Mouse (Mus musculus): ENCODE measurements around the gene Asic3. TPM values are rescaled to one million over a fixed set of nuclear protein-coding genes. Genes with fewer than 3 reads are reported as not detected.
"Not testable (repeated sequence)": the region's sequence is repeated elsewhere in the genome, so short reads cannot be mapped to it uniquely, and the experiment has no call there.

The Asic3 gene
- total RNA-seq, 2 experiments from 2014 or later, result 0.33 TPM; not detected in 1

GRCm38 (mm10) chr5:24387264-24388241 is 25.6 kb upstream of the Asic3 start:
- peak; percentile 52 to 59 for DNase-seq (ENCODE audit: low spot score in 2 of 2)

DNA sequence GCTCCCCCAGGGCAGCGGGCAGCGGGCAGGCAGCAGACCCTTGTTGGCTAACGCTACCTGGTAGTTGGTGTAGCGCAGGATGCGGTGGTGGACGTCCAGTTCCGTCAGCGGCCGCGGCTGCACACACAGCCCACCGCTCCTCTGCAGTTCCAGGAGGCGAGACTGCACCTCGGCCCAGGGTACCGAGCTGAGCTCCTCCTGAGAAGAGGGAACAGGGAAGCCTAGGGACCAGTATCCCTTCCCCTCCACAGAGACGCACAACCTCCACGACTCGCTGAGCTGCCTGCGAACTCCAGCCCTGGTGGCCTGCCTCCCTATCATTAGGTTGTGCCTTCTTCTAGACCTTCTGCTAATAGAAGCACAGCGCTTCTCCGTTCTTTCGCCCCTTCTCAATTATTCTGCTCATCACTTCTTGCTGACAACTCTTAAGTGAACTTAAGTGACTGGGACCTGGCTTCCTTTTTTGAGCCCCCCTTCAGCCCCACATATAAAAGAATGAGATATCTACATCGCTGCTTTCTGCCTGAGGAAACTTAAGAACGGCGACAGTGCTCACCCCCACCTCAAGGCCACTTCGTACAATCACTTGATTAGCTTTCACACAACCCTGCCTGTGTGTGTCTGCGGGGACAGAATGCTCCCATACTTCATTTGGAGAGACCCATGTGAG is 24.8 kb upstream of the Asic3 start:
- no peak for DNase-seq (ENCODE audit: low spot score in 2 of 2)

- no peak for DNase-seq (ENCODE audit: low spot score in 2 of 2)
Measured at GRCm38 (mm10) chr5:24389011-24389657, 24.1 kb upstream of the Asic3 start.

DNA sequence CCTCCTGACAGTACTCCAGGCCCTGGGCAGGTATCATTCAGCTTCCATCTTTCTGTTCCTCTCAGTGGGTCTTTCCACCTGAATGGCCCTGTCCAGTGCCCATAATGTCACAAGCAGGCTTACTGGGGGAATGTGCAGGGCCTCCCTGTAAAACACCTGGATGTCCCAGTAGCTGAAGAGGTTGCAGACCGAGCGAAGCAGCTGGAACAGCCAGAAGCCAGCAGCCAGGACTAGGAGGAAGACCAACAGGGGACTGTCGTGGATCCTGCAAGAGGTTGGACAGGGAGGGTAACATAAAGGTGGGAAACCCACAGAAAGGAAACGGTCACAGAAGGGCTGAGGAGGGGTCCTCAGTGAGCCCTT is 23.6 kb upstream of the Asic3 start:
- no peak for DNase-seq (ENCODE audit: low spot score in 2 of 2)

- no peak for DNase-seq (ENCODE audit: low spot score in 2 of 2)
Measured at GRCm38 (mm10) chr5:24391864-24392263, 21.3 kb upstream of the Asic3 start, which contains the start of gene Atg9b. Gene Atg9b, minus strand, starts transcription at chr5:24392143.

DNA sequence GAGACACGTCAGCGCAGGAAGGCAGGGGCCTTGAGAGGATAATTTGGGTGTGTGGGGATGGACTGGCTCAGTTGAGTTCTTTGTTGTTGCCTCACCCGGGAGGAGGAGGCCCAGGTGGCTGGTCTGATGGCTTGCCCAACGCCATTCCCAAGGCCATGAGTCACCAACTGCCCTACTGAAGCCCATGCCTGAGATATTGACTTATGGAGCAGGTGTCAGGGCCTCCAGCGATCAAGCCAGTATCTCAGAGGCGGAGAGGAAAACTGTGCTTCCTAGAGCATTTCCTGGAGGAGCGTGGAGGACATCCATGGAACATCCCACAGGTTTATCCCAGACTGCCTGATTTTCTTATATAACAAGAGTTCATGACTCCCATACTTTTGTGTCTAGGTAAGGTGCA is 20.5 kb upstream of the Asic3 start:
- DNase-seq (ENCODE audit: low spot score in 2 of 2), result no peak

DNA sequence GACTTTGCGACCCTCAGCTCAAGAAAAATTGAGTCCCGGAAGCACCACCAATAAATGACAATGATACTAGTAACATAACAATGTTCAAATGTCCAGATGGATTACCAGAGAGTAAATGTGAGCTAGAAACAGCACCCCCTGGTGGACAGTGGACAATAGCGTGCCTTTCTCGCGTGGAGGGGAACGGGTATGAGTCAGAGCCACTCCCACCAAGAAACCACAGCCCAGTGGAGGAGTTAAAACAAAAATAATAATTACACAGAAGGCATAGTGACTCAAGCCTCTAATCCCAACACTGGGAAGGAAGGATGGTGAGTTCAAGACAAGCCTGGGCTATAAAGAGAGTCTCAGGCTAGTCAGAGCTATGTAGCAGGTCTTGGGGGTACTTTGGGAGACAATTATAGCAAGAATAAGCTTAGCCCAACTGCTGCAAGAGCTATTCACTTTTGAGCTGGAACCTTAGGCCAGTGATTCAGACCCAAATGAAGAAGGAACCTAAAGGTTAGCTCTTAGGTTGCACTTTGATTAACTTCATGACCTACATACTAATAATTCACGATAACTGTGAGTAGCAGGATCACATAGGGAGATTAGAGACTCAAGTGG is 19.7 kb upstream of the Asic3 start, which contains the start of gene Abcb8:
Abcb8 (plus strand) TSS at position 272 of the 606 bp plus-strand sequence.
- DNase-seq (ENCODE audit: low spot score in 2 of 2), result peak; percentile 82 to 83

DNA sequence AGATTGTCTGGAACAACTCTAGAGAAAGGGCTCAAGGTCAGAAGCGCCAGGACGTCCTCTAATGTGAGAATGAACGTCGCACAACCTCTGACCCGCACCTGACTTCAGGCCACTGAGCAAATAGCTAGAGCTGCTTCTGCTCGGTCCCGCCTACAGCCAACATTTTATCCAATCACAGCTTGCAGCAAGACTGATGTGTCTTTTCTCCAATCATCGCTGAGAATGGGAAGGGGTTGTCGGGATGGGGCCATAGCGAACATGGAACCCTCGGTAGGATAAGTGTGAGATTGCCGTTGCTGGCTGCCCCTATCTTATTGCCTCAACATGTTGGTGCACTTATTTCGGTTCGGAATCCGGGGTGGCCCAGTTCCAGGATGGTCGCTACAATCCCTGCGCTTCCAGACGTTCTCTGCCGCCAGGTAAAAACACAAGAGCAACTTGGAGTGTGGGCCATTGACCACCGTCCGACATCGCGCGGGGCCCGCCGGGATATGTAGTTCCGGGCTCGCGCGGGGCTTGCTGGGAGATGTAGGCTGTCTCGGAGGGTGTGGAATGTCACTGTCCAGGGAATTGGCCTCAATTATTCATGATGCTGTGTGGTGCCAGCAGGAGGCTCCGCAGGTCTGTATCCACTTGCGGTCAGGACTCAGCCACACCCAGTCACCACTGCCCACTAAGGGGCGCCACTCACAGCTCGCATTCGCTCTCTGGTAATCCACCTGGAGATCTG is 18.9 kb upstream of the Asic3 start:
- peak; percentile 86 to 91 for DNase-seq (ENCODE audit: low spot score in 2 of 2)

GRCm38 (mm10) chr5:24396254-24396653 is 16.9 kb upstream of the Asic3 start:
- DNase-seq (ENCODE audit: low spot score in 2 of 2), result not testable (repeated sequence)

GRCm38 (mm10) chr5:24399686-24400085 is 13.5 kb upstream of the Asic3 start:
- no peak for DNase-seq (ENCODE audit: low spot score in 2 of 2)

DNA sequence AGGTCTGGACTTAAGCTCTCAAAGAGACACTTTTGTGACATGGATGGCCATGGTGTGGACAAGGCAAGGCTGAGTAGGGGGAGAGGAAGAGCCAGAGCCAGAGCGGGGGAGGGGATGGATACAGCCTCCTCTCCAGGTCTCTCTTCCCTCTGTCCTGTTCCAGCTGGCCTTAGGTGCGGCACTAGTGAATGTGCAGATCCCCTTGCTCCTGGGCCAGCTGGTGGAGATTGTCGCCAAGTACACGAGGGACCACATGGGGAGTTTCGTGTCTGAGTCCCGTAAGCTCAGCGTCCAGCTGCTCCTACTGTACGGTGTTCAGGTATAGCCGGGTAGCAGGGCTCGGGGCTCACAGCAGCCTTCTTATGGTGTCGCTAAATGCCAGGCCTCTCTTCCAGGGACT is 12.8 kb upstream of the Asic3 start:
- no peak for DNase-seq (ENCODE audit: low spot score in 2 of 2)

- DNase-seq (ENCODE audit: low spot score in 2 of 2), result no peak
Measured at GRCm38 (mm10) chr5:24400911-24401605, 12.1 kb upstream of the Asic3 start.

GRCm38 (mm10) chr5:24401969-24402368 is 11.2 kb upstream of the Asic3 start:
- DNase-seq (ENCODE audit: low spot score in 2 of 2), result no peak

DNA sequence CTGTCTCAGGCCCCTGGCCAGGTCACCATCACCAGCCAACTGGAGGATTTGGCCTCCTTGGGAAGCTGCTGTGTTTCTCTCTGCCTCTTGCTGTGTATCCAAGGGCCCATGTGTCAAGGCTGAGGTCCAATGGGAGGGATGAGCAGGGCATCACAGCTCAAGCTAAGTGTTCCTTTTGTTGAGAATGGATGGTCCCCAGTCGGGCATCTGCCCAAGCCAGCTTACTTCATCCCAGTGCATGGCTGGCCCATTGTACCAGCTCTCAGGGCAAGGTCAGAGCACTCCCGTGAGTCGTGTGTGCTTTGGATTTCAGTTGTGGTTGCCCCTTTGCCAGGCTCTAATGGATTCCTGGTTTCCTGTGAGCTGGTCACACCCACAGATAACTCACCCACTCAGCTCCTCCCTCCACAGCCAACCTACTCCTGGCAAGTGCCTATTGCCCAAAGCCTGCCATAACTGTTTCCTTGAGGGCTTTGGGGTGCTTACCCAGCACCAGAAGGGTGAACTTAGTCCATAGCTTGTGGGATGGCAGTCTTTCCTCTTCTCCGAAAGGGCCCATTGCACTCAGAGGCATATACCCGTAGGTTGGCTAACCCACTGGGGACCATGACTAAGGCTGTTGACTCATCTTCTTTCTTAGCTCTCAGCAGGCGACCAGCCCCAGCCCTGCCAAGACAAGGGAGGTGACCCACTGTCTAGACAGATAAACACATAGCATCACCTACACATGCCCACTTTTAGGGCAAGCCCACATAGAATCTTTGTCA is 8.4 kb upstream of the Asic3 start:
- no peak for DNase-seq (ENCODE audit: low spot score in 2 of 2)

DNA sequence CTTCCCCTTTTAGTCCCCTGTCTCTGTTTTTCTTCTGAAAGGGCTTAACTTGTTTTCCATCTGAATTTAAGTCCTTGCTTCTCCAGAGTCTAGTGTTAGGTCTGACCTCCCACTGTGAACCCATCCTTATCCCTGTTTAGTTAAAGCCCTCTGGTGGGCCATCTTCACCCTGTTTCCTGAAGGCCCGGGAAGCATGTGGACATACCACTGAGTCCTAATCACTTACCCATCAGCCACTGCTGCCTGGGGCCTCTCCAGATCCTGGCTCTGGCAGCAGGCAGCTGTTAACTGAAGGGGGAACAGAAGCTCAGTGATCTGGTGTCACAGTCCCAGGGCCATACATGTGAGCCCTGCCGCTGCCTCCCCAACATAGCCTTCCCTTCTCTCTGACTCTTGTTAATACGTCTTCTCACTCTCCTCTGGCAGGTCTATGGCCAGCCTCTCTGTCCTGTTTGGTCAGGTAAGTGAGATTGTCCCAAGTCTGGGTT is 7.8 kb upstream of the Asic3 start:
- no peak for DNase-seq (ENCODE audit: low spot score in 2 of 2)

GRCm38 (mm10) chr5:24408651-24409050 is 4.5 kb upstream of the Asic3 start:
- DNase-seq (ENCODE audit: low spot score in 2 of 2), result peak in 1 of 2 experiments; percentile 43

DNA sequence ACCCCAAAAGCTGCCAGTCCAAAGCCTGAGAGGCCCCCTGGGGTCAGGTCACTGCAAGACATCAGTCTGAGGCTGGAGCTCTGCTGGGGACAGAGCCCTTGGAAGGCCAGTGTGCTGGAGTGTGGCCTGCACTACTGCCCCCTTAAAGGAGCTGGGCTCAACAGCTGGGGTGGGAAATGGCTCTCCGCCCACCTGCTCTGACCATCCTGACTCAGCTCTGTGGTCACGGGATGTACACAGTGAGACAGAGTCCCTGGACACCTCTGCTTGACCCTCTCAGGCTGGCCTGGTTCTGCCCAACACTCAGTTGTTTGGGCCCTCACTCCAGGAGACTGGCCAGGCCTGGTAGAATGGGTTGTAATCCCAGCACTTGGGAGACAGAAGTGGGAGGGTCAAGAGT is 3.7 kb upstream of the Asic3 start:
- DNase-seq (ENCODE audit: low spot score in 2 of 2), result no peak

DNA sequence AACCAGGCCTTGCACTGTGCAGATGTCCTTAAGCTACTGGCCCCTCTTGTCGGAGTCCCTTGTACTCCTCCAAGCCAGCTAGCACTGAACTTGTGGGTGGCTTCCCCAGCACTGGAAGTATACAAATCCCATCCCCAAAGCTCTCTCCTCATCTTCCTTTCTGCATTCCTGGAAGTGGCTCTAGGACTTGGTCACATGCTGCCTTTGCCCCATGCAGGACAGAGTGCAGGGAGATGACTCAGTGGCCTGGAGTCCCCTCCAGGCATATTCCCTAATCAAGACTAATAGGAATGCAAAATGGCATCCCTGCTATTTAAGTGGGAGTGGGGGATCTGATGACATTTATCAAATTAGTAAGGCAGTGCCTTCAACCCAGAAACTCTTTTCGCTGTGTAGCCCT is 1.1 kb upstream of the Asic3 start:
- no peak for DNase-seq (ENCODE audit: low spot score in 2 of 2)

- no peak for DNase-seq (ENCODE audit: low spot score in 2 of 2)
Measured at GRCm38 (mm10) chr5:24413938-24414337, 746 bp downstream of the Asic3 start.
